12 mouse cellular contexts compared by ENCODE assay signal in the genomic region with DNA sequence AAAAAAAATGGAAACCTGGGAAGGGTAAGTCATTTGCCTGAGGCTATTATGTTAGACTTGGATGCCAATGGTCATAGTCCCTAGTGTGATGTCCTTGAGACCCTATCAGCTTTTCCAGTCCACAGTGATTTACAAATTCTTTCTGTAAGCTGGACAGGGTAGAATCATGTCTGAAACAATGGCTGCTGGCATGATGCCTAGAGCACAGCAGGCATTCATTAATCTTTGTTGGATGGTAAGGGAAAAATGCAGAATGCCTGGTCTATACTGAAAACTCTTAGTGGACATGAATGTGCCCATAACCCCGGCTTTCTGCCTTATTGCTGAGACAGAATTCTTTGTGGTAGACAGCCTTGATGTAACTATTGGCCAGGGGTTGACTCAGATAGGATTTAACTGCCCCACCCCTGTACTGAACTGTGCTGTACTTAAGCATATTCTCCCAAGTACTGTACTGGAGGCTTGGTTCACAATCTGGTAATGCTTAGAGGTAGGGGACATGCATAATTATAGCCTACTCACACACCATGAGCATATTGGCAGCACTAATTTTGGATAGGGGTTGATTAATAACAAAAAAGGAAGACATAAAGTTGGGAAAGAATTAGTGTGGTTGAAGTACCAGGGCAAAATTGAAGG.
DNase-seq lines count a peak whose midpoint lies in the region; ATAC-seq lines count a peak whose summit lies in the region.
"Had no signal": no experiment of that assay in that cellular context is flagged by ENCODE, and none has a peak within 500 bp of the region (broad histone marks: within the 10 kb centered on the region; RNA-seq: fewer than 3 reads in every experiment).

No protein-coding gene starts in this region.

- DNase-seq in heart, postnatal 4 days = peak; percentile 37
- DNase-seq in heart, postnatal 36 days = no peak
- peak; percentile 43 for DNase-seq in testis, postnatal 10 days (ENCODE audit: low spot score)
- no peak for DNase-seq in testis, postnatal 14 days (ENCODE audit: low spot score)
- no peak for DNase-seq in thymus, postnatal 10 days (ENCODE audit: low spot score in 2 of 2)
- DNase-seq: forebrain, postnatal 0 days; kidney, adult 18-20 months; lung, postnatal 4 days; spleen, adult 18-20 months; thymus, adult 2 months had no signal

- H3K9me3 ChIP-seq in embryonic facial prominence, embryonic 15.5 days (replicated peaks) = no peaks in the 10 kb centered on the region

- no peaks in the 10 kb centered on the region for H3K36me3 ChIP-seq in embryonic facial prominence, embryonic 15.5 days

- no peak overlapping the region for H3K4me3 ChIP-seq in embryonic facial prominence, embryonic 15.5 days (replicated peaks)

- ATAC-seq in embryonic facial prominence, embryonic 15.5 days (ENCODE audit: insufficient number of reproducible peaks, low FRiP score, low TSS enrichment, low read depth) = 0 out of 2 replicates have a peak, but pooled peaks have one; percentile 43
- no peak for ATAC-seq in CD4-positive, CD25-positive, alpha-beta regulatory T cell, adult 4 months
- ATAC-seq: forebrain, postnatal 0 days had no signal

- 0 out of 2 replicates have a peak, but pooled peaks cover 3% of the 10 kb centered on the region for H3K4me1 ChIP-seq in embryonic facial prominence, embryonic 15.5 days

- H3K9ac ChIP-seq in embryonic facial prominence, embryonic 15.5 days = no peak overlapping the region
- H3K9ac ChIP-seq: forebrain, postnatal 0 days had no signal

- intact Hi-C loops in heart, postnatal 36 days (cut with DNase I) = no loop called here

- H3K4me2 ChIP-seq in embryonic facial prominence, embryonic 15.5 days (replicated peaks) = no peak overlapping the region

- WGBS in embryonic facial prominence, embryonic 15.5 days = 25% methylated on average over 1 of the region's 1 CpGs

- H3K27ac ChIP-seq in embryonic facial prominence, embryonic 15.5 days (replicated peaks) = no peak overlapping the region

- H3K27me3 ChIP-seq in embryonic facial prominence, embryonic 15.5 days = no peaks in the 10 kb centered on the region

Comparison
In these comparisons a context has a peak if more than half of its experiments do, and no peak if none do; other contexts are left out.
1. DNase-seq: peak in heart, postnatal 4 days (single experiment) and testis, postnatal 10 days (single experiment); none in heart, postnatal 36 days (0 of 2), testis, postnatal 14 days (single experiment) and thymus, postnatal 10 days (0 of 2).